Mouse (Mus musculus) v-Abl transformed pro-B cells (cell line): ENCODE results near the gene Selplg.

Source experiments
- in situ Hi-C, 2 experiments: fragments of 400-800 bp; cut with MboI; formaldehyde crosslinking; loops; one replicate each; pipeline ENCODE4 v1.15.1; 2025; ENCODE audit not compliant: unreplicated experiment in 2 of 2

Selplg gene

GRCm38 (mm10) chr5:113830796-113831195 is 1.6 kb downstream of the Selplg start:
- in situ Hi-C loops, result loop anchor here (5.0 to 25.0 kb wide), 3 partner anchors 666 to 1807 kb away; partner anchors contain the start of gene Rab35 (in 1 of the 2)

DNA sequence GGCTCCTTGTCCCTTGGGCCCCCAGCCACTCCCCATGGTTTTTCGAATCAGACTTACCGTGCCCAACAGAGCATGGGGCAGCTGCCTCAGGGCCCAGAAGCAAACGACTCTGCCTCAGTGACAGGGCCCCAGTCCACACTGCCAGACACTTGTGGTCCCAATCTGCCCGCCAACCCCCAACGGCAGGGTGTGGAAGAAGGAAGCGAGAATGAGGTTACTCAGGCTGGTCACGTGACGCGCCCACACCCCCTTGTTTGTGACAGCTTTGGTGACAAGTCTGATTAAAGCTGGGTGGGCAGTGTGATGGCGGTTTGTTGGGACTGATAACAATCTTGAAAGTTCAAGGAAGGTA is 2.2 kb downstream of the Selplg start:
- in situ Hi-C loops, result loop anchor here (5.0 to 25.0 kb wide), 3 partner anchors 665 to 1807 kb away; partner anchors contain the start of gene Rab35 (in 1 of the 2)

DNA sequence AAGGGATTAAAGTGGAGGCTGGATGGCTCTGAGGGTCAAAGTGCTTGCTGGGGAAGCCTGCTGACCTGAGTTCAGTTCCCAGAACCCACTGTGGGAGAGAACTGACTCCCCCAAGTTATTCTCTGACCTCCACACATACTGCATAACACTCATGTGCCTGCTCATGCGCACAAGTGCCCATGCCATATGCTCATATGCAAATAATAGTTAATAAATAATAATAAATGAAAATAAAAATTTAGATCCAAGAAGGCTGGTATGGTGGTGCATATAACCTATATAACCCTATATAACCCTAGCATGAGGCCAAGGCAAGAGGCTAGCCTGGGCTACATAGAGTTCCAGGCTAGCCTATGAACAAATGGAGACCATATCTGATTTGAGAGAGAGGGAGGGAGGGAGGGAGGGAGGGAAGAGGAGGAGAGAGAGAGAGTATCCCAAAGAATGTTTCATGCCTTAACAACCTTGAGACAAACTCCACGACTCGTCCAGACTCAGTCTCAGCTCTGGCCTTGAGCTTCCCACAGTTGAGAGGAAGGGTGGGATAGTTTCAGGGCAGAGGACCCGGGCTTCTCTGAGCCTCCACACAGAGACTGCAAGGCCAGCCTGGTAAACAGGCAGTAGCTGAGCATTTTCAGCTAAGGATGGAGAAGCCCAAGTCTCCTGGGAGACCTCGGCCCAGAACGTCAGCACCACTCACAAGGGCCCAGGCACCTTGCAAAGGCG is 2.7 kb downstream of the Selplg start:
- in situ Hi-C loops, result loop anchor here (5.0 to 25.0 kb wide), 3 partner anchors 665 to 1808 kb away; partner anchors contain the start of gene Rab35 (in 1 of the 2)

DNA sequence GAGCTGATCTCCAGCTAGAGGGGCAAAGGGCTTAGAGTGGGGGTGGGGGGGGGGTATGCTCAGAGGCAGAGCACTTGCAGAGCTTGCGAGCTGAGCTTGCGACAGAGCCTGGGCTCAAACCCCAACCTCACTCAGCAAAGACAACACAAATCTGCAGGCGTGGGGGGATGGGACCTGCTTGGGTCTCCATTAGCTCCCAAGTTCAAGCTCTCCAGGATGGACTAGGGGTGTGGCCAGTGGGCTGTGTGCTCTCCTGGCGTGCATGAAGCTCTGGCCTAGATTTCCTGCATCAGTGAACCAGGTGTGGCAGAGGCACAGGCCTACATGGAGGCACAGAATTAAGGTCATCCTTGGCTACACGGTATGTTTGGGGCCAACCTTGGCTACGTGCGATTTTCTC is 4.0 kb downstream of the Selplg start:
- in situ Hi-C loops, result loop anchor here in 1 of 2 experiments (25.0 kb wide), 1 partner anchor 1809 kb away; the partner anchor contains the start of gene Rab35

DNA sequence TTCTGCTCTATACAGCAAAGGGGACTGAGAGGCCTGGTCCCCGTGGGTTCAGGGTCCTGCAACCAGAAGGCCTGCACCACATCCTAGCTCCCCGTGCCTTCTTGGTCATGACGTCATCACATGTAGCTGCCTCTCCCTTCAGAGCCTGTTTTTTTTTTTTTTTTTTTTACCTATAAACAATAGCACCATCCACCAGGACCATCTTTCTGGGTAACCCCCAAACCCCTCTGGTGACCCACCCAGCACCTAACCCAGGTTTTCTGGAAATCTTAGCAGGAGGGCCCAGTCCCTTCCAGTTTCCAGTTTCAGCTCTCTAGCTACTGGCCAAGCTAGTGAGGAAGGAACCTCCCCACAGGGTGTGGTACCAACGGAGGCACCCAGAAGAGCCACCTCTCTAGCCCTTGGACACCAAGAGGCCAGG is 4.4 kb downstream of the Selplg start:
- in situ Hi-C loops, result loop anchor here in 1 of 2 experiments (25.0 kb wide), 1 partner anchor 1809 kb away; the partner anchor contains the start of gene Rab35

- in situ Hi-C loops, result loop anchor here in 1 of 2 experiments (25.0 kb wide), 1 partner anchor 1811 kb away; the partner anchor contains the start of gene Rab35
Observed at GRCm38 (mm10) chr5:113826619-113827018, 5.8 kb downstream of the Selplg start.

DNA sequence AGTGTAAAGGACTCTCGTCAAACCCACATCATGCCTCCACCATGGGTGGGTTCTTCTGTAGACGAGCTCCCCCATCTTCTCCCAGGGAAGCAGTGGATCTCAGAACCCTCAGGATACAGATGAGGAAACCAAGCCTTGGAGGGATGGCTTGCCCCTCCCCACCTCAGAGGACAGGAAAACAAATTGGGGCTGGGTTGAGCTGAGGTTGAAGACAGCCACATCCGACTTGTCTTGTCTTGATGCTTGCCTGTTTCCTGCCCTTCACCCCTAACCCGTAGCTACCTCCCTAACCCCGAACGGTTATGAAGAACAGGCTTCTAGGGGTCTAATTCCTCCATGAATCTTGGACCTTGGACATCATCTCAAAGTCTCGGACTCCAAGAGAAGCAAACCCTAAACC is 6.9 kb downstream of the Selplg start:
- in situ Hi-C loops, result loop anchor here in 1 of 2 experiments (25.0 kb wide), 1 partner anchor 1812 kb away; the partner anchor contains the start of gene Rab35

- in situ Hi-C loops, result loop anchor here in 1 of 2 experiments (25.0 kb wide), 1 partner anchor 1663 kb away; the partner anchor contains the start of gene Sirt4
Observed at GRCm38 (mm10) chr5:113824228-113824627, 8.2 kb downstream of the Selplg start.

DNA sequence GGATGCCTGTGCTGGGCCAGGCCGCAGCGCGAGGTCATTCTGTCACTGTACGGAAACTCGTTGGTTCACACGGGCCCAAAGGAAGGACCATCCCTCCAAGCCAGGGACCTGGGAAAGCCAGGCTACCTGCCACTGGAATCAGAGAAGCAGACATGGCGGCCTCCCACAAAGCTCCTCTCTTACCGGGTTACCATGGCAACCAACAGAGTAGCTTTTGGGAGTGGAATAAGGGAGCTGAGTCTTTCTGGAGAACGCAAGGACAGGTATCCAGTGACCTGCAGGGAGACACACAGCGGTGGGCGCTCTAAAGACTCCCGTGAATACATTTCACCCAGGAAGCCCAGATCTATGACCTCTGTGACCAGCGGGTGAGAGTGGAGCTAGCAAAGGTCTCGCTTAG is 13.9 kb downstream of the Selplg start:
- in situ Hi-C loops, result loop anchor here (5.0 to 25.0 kb wide), 5 partner anchors 344 to 1669 kb away; partner anchors contain the start of gene Sirt4 (in 1 of the 2)

GRCm38 (mm10) chr5:113815638-113816152 is 16.7 kb downstream of the Selplg start:
- in situ Hi-C loops, result loop anchor here (5.0 to 25.0 kb wide), 5 partner anchors 341 to 1672 kb away; partner anchors contain the start of gene Sirt4 (in 1 of the 2)

GRCm38 (mm10) chr5:113815041-113815389 is 17.4 kb downstream of the Selplg start:
- in situ Hi-C loops, result loop anchor here (5.0 to 25.0 kb wide), 5 partner anchors 340 to 1672 kb away; partner anchors contain the start of gene Sirt4 (in 1 of the 2)

DNA sequence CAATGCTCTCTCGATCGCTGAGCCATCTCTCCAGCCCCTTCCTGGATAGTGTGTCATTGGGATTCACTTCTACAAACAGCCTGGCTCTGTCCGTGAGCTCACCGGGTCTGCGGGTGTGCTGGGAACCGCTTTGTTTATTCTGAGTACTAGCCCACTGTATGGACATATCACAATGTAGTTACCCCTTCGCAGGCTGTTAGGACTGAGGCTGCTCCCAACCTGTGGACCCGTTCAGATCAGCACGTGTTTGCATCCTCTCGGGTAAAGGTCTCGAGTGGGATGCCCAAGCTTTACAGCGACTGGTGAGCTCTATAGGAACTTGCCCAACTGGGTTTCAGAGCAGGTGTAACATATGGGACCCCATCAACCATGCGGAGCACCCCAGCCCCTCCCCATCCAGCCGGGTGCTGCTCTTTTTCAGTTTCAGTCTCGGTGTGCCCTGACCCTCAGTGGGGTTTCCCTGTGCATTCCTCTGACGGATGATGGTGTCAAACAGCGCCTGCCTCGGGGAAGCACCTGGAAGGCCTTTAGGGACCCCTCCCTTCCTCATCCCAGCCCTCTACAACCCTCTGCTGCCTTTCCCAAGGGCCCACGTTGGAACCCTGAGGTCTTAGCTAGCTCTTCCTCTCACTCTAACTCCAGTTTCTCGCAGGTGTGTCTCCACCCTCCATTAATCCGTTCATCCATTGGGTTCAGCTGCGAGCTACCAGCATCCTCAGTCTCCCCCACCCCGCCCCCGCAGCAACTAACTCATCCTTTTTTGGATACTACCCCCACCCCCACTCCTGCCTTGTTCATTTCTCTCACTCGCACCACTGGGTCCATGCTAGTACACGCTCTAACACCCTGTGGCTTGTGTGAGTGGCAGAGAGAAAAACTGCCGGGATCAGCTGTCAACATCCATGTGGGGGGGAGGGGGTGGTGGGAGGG is 18.1 kb downstream of the Selplg start:
- in situ Hi-C loops, result loop anchor here (5.0 to 25.0 kb wide), 8 partner anchors 33 to 1673 kb away; partner anchors contain the start of genes Iscu (in 2 of the 2), Sart3 (in 2 of the 2) and Sirt4 (in 1 of the 2)

- in situ Hi-C loops, result loop anchor here (5.0 to 25.0 kb wide), 7 partner anchors 34 to 1674 kb away; partner anchors contain the start of genes Iscu (in 2 of the 2), Sart3 (in 2 of the 2) and Sirt4 (in 1 of the 2)
Observed at GRCm38 (mm10) chr5:113813608-113814007, 18.8 kb downstream of the Selplg start.

GRCm38 (mm10) chr5:113812638-113813037 is 19.8 kb downstream of the Selplg start:
- in situ Hi-C loops, result loop anchor here (5.0 to 25.0 kb wide), 7 partner anchors 35 to 1675 kb away; partner anchors contain the start of genes Iscu (in 2 of the 2), Sart3 (in 2 of the 2) and Sirt4 (in 1 of the 2)

- in situ Hi-C loops, result loop anchor here (5.0 to 25.0 kb wide), 7 partner anchors 35 to 1675 kb away; partner anchors contain the start of genes Iscu (in 2 of the 2), Sart3 (in 2 of the 2) and Sirt4 (in 1 of the 2)
Observed at GRCm38 (mm10) chr5:113811824-113812420, 20.5 kb downstream of the Selplg start.

DNA sequence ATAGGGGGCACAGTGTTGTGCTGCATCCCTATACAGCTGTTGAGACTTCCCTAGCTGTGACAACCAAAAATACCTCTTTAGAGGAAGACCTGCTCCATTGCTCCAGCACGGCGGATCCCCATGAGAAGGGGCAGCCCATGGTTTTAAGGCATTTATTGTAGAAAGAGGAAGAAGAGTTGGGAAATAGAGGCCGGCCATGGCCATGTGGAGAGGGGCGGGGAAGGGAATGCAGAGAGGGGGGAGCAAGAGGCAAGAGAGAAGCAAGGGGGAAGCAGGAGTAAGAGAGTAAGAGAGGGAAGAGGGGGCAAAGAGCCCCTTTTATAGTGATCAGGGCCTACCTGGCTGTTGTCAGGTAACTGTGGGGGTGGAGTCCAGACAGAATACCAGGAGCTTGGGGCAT is 22.3 kb downstream of the Selplg start:
- in situ Hi-C loops, result loop anchor here (5.0 to 25.0 kb wide), 7 partner anchors 37 to 1677 kb away; partner anchors contain the start of genes Iscu (in 2 of the 2), Sart3 (in 2 of the 2) and Sirt4 (in 1 of the 2)

GRCm38 (mm10) chr5:113808177-113808576 is 24.3 kb downstream of the Selplg start:
- in situ Hi-C loops, result loop anchor here in 1 of 2 experiments (25.0 kb wide), 1 partner anchor 1679 kb away; the partner anchor contains the start of gene Sirt4

- in situ Hi-C loops, result loop anchor here in 1 of 2 experiments (25.0 kb wide), 1 partner anchor 1680 kb away; the partner anchor contains the start of gene Sirt4
Observed at GRCm38 (mm10) chr5:113807712-113808111, 24.7 kb downstream of the Selplg start.

DNA sequence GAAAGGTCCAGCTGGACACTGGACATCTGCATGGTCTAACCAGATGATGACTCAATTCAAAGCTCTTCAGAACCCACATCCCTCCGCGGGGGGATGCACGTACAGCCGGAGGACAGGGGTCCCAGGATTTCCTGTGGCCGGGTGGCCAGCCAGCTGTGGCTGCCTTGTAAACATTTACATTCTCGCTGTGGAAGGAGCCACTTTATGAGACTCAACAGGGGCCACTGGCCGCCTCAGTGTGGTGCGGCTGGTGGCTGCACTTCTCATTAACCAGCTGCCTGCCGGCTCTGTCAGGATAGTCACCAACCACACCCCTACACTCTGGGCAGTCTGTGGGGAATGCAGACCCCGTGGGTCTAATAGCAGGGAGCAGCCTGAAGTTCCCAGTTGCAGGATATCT is 26.0 kb downstream of the Selplg start:
- in situ Hi-C loops, result loop anchor here in 1 of 2 experiments (25.0 kb wide), 1 partner anchor 1681 kb away; the partner anchor contains the start of gene Sirt4
